Mouse (Mus musculus): ENCODE data around the gene Pcgf5. TPM values are rescaled to one million over a fixed set of nuclear protein-coding genes. Genes with fewer than 3 reads are reported as not detected.

The Pcgf5 gene
- total RNA-seq (2021) = 10 to 100 TPM; 19.1 to 26.7 TPM
- long read RNA-seq, experiment 1, full-length matches to known transcripts = 18 of 22 reads
- long read RNA-seq, experiment 1, partial matches to known transcripts = 0 of 22 reads
- long read RNA-seq, experiment 1, other reads (novel, unspliced or antisense) = 4 of 22 reads
- long read RNA-seq, experiment 2, full-length matches to known transcripts = 8 of 11 reads
- long read RNA-seq, experiment 2, partial matches to known transcripts = 0 of 11 reads
- long read RNA-seq, experiment 2, other reads (novel, unspliced or antisense) = 3 of 11 reads

DNA sequence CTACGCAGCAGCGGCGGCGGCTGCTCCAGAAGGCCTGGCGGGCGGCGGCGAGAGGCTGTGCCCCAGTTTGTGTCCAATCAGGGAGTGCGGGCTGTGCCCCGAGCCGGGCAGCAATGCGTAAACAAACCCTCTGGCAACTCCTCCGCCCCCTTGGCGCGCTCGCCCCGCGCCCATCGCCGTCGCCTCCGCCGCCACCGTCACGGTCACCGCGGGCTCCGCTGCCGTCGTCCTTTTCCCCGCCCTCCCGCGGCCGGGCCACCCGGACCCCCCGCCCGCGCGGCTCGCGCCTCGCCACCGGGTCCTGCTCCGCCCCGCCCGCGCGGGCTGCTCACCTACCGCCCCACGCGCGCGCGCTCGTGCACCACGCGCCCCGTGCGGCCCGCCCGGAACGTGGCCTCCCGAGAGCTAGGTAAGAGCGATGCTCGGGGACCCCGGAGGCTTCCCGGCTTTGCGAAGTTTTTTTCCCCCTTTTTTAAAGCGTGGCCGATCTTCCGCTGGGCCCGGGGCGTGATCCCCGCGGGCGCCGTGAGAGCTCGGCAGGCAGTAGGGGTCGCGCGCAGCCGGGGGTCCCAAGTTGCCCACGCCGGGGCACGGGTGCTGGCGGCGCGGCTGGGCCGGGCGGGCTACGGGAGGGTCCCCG lies at the start of gene Pcgf5:
Pcgf5 (plus strand) TSS at position 149 of the 640 bp plus-strand sequence.
- DNase-seq = peak; percentile 86

- no peak for DNase-seq
These were observed 42.6 kb upstream of the Pcgf5 start for GRCm38 (mm10) chr19:36305542-36305941.

DNA sequence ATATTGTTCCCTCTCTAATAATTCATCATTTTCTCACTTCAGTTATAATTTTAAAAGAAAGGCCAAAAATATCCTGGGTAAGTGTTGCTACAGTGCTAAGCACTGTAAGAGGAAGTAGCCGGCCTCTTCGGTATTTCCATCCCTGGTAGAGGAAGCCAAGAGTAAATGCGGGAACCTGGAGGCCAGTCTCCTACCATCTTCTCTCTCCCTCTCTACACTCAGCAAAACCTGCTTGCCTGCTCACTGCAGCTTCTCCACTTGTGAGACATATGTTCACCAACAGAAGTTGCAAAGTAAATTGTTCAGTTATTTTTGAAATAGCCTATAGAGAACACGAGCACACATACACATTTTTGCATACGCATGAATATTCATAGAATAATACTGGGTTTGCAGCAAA lies 34.1 kb upstream of the Pcgf5 start:
- DNase-seq = no peak

DNA sequence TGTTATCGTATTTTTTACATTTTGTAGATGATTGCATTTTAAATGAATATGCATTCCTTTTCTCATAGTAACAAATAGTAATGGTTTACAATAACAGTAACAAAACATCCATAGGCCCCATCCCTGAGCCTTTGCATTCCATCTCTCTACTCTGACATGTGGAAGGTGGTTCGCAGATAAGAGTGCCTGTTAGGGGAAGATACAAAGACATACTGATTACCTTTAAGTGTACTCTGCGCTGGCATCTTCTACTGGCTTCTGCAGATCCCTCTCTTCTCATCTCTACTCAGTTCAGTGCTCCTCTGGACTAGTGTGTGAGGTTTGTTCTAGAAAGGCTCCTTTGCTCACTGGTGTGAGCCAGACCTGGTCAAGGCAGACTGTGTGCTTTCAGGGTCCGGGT lies 28.4 kb upstream of the Pcgf5 start:
- DNase-seq = no peak

- no peak for DNase-seq
These were observed 27.0 kb upstream of the Pcgf5 start for GRCm38 (mm10) chr19:36321066-36321465.

- no peak for DNase-seq
These were observed 24.8 kb upstream of the Pcgf5 start for GRCm38 (mm10) chr19:36323326-36323725.

DNA sequence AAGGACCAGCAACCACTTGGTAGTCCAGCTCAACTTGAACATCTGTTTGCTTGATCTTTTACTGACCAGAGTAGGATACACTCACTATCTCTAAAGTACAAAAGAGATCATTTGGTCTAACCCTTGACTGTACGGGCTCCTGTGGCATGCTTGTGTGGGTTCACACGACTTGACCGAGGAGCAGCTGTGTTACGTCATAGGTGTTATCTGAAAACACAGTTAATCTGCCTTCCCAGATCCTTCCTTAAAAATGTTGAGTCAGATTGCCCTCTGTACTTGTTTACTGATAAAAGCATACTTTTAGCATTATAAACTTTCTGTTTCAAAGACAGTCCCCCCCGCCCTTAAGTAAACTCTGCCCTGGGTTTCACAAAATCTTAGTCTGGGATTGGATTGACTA lies 19.4 kb upstream of the Pcgf5 start:
- DNase-seq = no peak

GRCm38 (mm10) chr19:36347376-36347775 lies 733 bp upstream of the Pcgf5 start:
- DNase-seq = no peak

GRCm38 (mm10) chr19:36347831-36348160 lies 313 bp upstream of the Pcgf5 start:
- no peak for DNase-seq

DNA sequence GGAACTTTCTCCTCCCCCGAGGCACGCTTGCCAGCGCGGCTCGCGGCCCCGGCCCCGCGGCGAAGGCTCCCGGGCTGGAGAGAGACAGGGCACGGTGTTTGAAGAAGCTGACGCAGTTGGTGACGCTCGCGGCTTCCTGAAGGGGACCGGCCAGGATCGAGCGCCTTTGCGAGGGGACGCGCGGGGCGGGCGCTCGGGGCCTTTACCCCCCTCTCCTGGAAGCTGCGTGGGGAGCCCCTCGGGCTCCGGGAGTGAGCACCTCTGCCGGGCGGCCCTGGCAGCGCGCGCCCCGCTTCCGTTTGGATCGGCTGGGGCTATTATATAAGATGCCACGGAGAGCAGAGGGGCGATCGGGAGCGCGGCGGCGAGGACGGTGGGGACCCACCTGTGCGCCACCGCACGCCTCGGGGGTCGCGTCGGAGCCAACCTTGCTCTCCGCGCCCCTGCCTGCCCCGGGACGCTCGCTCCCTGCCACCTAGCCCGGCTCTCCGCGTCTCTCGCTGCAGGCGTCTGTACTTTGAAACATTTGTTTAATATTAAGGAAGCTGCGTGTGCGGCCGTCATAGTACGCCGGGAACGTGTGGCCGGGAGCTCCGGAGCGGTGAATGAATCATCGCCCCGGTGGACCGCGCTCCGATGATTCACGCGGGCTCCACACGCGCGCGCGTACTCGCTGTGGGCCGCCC lies 835 bp downstream of the Pcgf5 start:
- peak; percentile 79 for DNase-seq

GRCm38 (mm10) chr19:36349487-36349955 lies 1.4 kb downstream of the Pcgf5 start:
- DNase-seq = no peak

- no peak for DNase-seq
These were observed 2.1 kb downstream of the Pcgf5 start for GRCm38 (mm10) chr19:36350181-36350580.

DNA sequence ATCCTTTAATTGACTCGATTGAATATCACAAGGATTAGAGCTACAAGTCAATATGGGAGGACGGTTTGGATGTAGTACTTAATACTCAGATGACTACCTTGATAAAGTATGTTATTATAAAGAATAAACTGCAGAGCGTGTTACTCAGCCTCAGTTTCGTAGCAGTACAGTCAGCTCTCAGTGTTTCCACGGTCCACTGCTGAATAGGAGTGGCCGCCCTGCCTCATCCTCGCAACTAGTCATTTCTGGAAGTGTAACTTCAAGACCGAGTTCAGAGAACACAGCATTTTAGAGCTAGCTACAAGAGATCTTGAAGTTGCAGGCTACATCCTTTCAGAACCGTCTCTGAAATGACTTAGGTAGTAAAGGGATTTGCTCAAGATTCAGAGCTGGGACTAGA lies 2.8 kb downstream of the Pcgf5 start:
- no peak for DNase-seq

GRCm38 (mm10) chr19:36362541-36362940 lies 14.4 kb downstream of the Pcgf5 start:
- no peak for DNase-seq

DNA sequence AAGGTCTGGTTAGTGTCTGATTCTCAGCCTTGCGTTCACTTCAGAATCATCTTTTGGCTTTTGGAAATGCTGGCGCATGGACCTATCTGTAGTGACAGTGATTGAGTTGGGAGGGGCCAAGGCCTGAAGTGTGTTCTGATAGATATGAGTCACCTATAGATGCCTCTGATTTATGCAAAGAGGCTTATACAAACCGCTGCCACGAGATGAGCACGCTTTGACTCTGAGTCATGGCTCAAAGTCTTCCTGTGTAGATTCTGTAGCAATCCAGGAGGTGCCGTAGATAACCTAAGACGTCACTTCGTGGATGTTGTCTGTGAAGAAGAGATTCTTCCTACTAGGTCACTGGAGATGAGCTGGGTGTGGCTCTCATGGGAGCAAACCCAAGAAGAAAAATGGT lies 16.6 kb downstream of the Pcgf5 start:
- no peak for DNase-seq

- no peak for DNase-seq
These were observed 23.4 kb downstream of the Pcgf5 start for GRCm38 (mm10) chr19:36371478-36371877.

DNA sequence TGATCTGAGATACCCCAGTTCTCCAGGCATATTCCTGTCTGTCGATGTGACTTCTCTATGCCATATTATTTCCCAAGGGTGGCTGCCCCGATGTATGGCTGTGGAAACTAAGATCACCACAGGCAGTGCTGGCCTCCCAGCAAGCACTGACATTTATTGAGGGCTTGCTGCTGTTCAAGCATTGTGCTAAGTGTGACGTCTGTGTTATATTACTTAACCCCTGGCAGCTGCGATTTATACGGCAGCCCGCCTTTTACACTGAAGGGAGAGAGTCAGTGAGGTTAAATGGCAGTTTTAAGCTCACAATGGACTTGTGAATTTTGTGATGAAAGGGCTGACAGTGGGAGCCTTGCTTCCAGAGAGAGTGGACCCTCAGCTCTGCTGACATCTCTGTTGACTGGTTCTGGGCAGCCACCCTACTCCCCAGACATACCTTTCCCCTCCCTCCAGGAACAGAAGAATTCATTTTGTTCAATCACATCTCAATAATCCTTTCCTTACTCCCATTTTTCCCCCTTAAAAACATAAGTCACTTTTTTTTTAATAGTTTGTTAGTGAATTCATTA lies 25.0 kb downstream of the Pcgf5 start:
- DNase-seq = no peak

GRCm38 (mm10) chr19:36375200-36375783 lies 27.2 kb downstream of the Pcgf5 start:
- peak; percentile 29 for DNase-seq

GRCm38 (mm10) chr19:36377729-36378128 lies 29.6 kb downstream of the Pcgf5 start:
- DNase-seq = no peak

DNA sequence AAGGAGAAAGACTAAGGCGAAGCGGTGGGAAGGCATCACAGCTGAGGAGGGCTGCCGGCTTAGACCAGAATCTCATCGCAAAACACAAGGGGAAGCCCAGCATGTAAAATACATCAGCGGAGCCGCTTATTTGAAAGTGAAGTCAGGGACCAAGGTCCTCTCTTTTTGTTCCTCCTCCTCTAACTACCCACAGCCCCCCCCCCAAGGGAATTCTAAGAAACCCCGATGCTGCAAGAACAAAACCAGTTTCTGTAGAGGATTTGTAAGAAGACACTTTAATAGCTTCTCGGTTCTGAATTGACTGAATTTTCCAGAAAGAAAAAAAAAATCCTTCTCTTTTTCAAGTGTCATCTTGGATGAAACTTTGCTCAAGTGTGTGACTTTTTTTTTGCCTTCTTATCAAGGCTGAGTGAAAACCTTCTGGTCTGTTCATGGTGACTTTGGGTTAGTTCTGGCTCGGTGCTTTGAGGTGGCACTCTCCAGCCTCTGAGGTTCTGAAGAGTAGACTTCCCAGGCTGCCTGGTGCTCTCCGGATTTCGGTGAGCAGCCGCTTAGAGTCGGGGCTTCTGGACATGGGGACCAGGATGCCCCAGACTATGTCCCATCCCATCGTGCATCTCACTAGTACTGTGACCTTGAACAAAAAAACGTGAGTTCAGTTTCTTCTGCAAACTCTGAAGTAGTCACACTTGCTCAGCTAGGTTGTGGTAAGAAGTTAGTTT lies 30.6 kb downstream of the Pcgf5 start:
- DNase-seq = no peak

GRCm38 (mm10) chr19:36382901-36383300 lies 34.8 kb downstream of the Pcgf5 start:
- DNase-seq = no peak

DNA sequence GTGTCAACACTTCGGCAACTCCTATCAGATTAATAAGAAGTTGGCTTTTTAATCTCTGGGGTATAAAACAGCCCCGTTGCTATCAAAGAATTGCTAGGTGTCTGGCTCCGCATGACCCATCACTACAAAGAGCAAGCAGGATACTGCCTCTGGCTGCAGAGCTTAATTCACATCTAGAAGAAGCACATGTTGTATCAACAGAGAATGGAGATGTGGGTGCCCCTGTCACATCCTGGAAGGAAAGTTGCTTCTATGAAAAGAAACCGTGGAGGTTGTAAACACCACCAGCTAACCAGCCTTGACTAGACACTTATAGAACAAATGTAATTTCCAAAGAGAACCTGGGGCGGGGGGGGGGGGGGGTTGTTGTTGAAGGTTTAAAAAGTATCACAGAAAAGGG lies 35.9 kb downstream of the Pcgf5 start:
- DNase-seq = no peak

Data from adrenal gland, postnatal 10 days (tissue).